Mouse (Mus musculus) lung, embryonic 15.5 days (tissue): ENCODE data around the gene Elmod3. TPM values are rescaled to one million over a fixed set of nuclear protein-coding genes. Genes with fewer than 3 reads are reported as not detected.
"Not testable (repeated sequence)": the region's sequence is repeated elsewhere in the genome, so short reads cannot be mapped to it uniquely, and the experiment has no call there.

Experiments
- ATAC-seq: fragments of 200-750 bp; cut with Nextera tagmentation; 2 replicates; pipeline ENCODE4 v1.8.0; 2017; ENCODE audit warnings: moderate number of reproducible peaks, borderline replicate concordance; ENCODE audit not compliant: low FRiP score, low TSS enrichment; ENCODE audit errors: extremely low read depth
- H3K27ac ChIP-seq: fragments of 300-500 bp; sonication (generic); 2 replicates; pipeline ENCODE4 v1.5.1; 2015; ENCODE audit warnings: moderate library complexity, mild to moderate bottlenecking, inconsistent platforms
- H3K27me3 ChIP-seq: fragments of 300-500 bp; sonication (generic); 2 replicates; pipeline ENCODE4 v1.6.1; 2015; ENCODE audit warnings: inconsistent platforms
- H3K36me3 ChIP-seq: fragments of 300-500 bp; sonication (generic); 2 replicates; pipeline ENCODE4 v1.6.1; 2015; ENCODE audit warnings: inconsistent platforms
- H3K4me1 ChIP-seq: fragments of 300-500 bp; sonication (generic); 2 replicates; pipeline ENCODE4 v1.6.1; 2015; ENCODE audit warnings: inconsistent platforms
- H3K4me2 ChIP-seq: fragments of 300-500 bp; sonication (generic); 2 replicates; pipeline ENCODE4 v1.6.1; 2015; ENCODE audit warnings: inconsistent platforms, mild to moderate bottlenecking, moderate library complexity
- H3K4me3 ChIP-seq: fragments of 300-500 bp; sonication (generic); 2 replicates; pipeline ENCODE4 v1.5.1; 2015; ENCODE audit warnings: mild to moderate bottlenecking, inconsistent platforms
- H3K9ac ChIP-seq: fragments of 300-500 bp; sonication (generic); 2 replicates; pipeline ENCODE4 v1.6.1; 2015; ENCODE audit warnings: inconsistent platforms
- H3K9me3 ChIP-seq: fragments of 300-500 bp; sonication (generic); 2 replicates; pipeline ENCODE4 v1.6.1; 2016; ENCODE audit warnings: inconsistent platforms
- whole genome bisulfite sequencing: fragments of 180-500 bp; shearing (Covaris S2); methylation state at CpG from one replicate; pipeline ENCODE4 v1.1.7; 2015; 5-methylcytosine and 5-hydroxymethylcytosine counted together
- polyA plus RNA-seq: library from polyadenylated mRNA; unstranded; fragments of >200 nt; fragmentation: Nextera tagmentation; extraction: Ambion mirVana; gene quantifications from 2 replicates; pipeline ENCODE4 v1.2.1, GENCODE M21; 2015

Elmod3 gene
- polyA plus RNA-seq, 1 experiment from 2014 or later = 17.7 TPM

- peak; percentile 41; the same call in 1 of the 2 replicates for ATAC-seq
- Histone ChIP-seq H3K9ac (peak within 1 kb of the TSS; percentile 53), H3K4me3 (peak within 1 kb of the TSS; percentile 43), H3K27ac (peak within 1 kb of the TSS; percentile 88), H3K36me3 (no peaks in the 10 kb centered on the region), H3K27me3 (no peaks in the 10 kb centered on the region), H3K4me2 (peak within 1 kb of the TSS; percentile 64), H3K4me1 (peaks cover 22% of the 10 kb centered on the region), H3K9me3 (no peaks in the 10 kb centered on the region)
- 9% methylated on average over 23 of the region's 23 CpGs for WGBS
Observed at GRCm38 (mm10) chr6:72544283-72544987, 53.8 kb downstream of the Elmod3 start, which contains the start of gene Capg. Capg (plus strand) TSS chr6:72544391.

- Histone ChIP-seq H3K27ac (peak overlapping the region; percentile 88), H3K36me3 (no peaks in the 10 kb centered on the region), H3K9me3 (no peaks in the 10 kb centered on the region), H3K9ac (no peak overlapping the region), H3K4me3 (no peak overlapping the region), H3K4me1 (peaks cover 23% of the 10 kb centered on the region), H3K4me2 (no peak overlapping the region), H3K27me3 (no peaks in the 10 kb centered on the region)
- WGBS = 66% methylated on average over 12 of the region's 12 CpGs
- ATAC-seq = no peak
Observed at GRCm38 (mm10) chr6:72543265-72543850, 54.9 kb downstream of the Elmod3 start.

GRCm38 (mm10) chr6:72538562-72539031 is 59.6 kb downstream of the Elmod3 start:
- H3K36me3 ChIP-seq = no peaks in the 10 kb centered on the region
- H3K9ac ChIP-seq = peak overlapping the region; percentile 42; the same call in 1 of the 2 replicates
- no peaks in the 10 kb centered on the region for H3K9me3 ChIP-seq
- peak overlapping the region; percentile 65 for H3K4me2 ChIP-seq
- WGBS = 3% methylated on average over 16 of the region's 16 CpGs
- H3K4me3 ChIP-seq = peak overlapping the region; percentile 47
- H3K27ac ChIP-seq = peak overlapping the region; percentile 5
- ATAC-seq = peak; percentile 94
- no peaks in the 10 kb centered on the region for H3K27me3 ChIP-seq
- peaks cover 19% of the 10 kb centered on the region for H3K4me1 ChIP-seq

- Histone ChIP-seq H3K9ac (peak overlapping the region; percentile 42; the same call in 1 of the 2 replicates), H3K27ac (peak overlapping the region; percentile 5), H3K4me3 (peak overlapping the region; percentile 47), H3K9me3 (no peaks in the 10 kb centered on the region), H3K4me2 (peak overlapping the region; percentile 65), H3K4me1 (peaks cover 16% of the 10 kb centered on the region), H3K36me3 (no peaks in the 10 kb centered on the region), H3K27me3 (no peaks in the 10 kb centered on the region)
- WGBS = 42% methylated on average over 10 of the region's 10 CpGs
- 0 out of 2 replicates have a peak, but pooled peaks have one; percentile 2 for ATAC-seq
Observed at GRCm38 (mm10) chr6:72537998-72538500, 60.2 kb downstream of the Elmod3 start.

GRCm38 (mm10) chr6:72535165-72535564 is 63.0 kb downstream of the Elmod3 start:
- Histone ChIP-seq H3K4me2 (peak overlapping the region; percentile 41), H3K27me3 (no peaks in the 10 kb centered on the region), H3K36me3 (no peaks in the 10 kb centered on the region), H3K4me1 (peaks cover 16% of the 10 kb centered on the region), H3K27ac (no peak overlapping the region), H3K9me3 (no peaks in the 10 kb centered on the region), H3K9ac (no peak overlapping the region), H3K4me3 (no peak overlapping the region)
- no peak for ATAC-seq
- WGBS = 4% methylated on average over 9 of the region's 9 CpGs

- no peak overlapping the region for H3K4me3 ChIP-seq
- no peaks in the 10 kb centered on the region for H3K27me3 ChIP-seq
- H3K9me3 ChIP-seq = no peaks in the 10 kb centered on the region
- no peak; the same call in 1 of the 2 replicates for ATAC-seq
- no peak overlapping the region for H3K9ac ChIP-seq
- no peaks in the 10 kb centered on the region for H3K36me3 ChIP-seq
- H3K27ac ChIP-seq = no peak overlapping the region
- no peak overlapping the region for H3K4me2 ChIP-seq
- H3K4me1 ChIP-seq = peaks cover 16% of the 10 kb centered on the region
- 38% methylated on average over 9 of the region's 9 CpGs for WGBS
Observed at GRCm38 (mm10) chr6:72534035-72534809, 64.0 kb downstream of the Elmod3 start.

GRCm38 (mm10) chr6:72533555-72533954 is 64.7 kb downstream of the Elmod3 start:
- H3K27me3 ChIP-seq, H3K27ac ChIP-seq, H3K9me3 ChIP-seq, ATAC-seq, H3K4me3 ChIP-seq, H3K9ac ChIP-seq, H3K4me2 ChIP-seq, H3K36me3 ChIP-seq: not testable (repeated sequence)
- WGBS = 18% methylated on average over 1 of the region's 1 CpGs
- peaks cover 11% of the 10 kb centered on the region for H3K4me1 ChIP-seq

GRCm38 (mm10) chr6:72532580-72532979 is 65.6 kb downstream of the Elmod3 start:
- H3K9ac ChIP-seq = no peak overlapping the region
- no peak overlapping the region for H3K4me3 ChIP-seq
- H3K27me3 ChIP-seq = no peaks in the 10 kb centered on the region
- H3K4me2 ChIP-seq = no peak overlapping the region
- no peak for ATAC-seq
- H3K9me3 ChIP-seq = no peaks in the 10 kb centered on the region
- WGBS = 81% methylated on average over 4 of the region's 4 CpGs
- H3K36me3 ChIP-seq = no peaks in the 10 kb centered on the region
- H3K27ac ChIP-seq = no peak overlapping the region
- H3K4me1 ChIP-seq = peaks cover 4% of the 10 kb centered on the region; the same call in 1 of the 2 replicates

- Histone ChIP-seq H3K4me2 (no peak overlapping the region), H3K27me3 (no peaks in the 10 kb centered on the region), H3K4me3 (no peak overlapping the region), H3K27ac (no peak overlapping the region), H3K36me3 (no peaks in the 10 kb centered on the region), H3K4me1 (no peaks in the 10 kb centered on the region), H3K9ac (no peak overlapping the region), H3K9me3 (no peaks in the 10 kb centered on the region)
- no peak for ATAC-seq
- WGBS = 78% methylated on average over 10 of the region's 10 CpGs
Observed at GRCm38 (mm10) chr6:72528410-72529151, 69.6 kb downstream of the Elmod3 start.

GRCm38 (mm10) chr6:72527070-72527469 is 71.1 kb downstream of the Elmod3 start:
- H3K4me3 ChIP-seq = no peak overlapping the region
- H3K27me3 ChIP-seq = no peaks in the 10 kb centered on the region
- no peaks in the 10 kb centered on the region for H3K9me3 ChIP-seq
- no peaks in the 10 kb centered on the region for H3K36me3 ChIP-seq
- ATAC-seq = no peak
- WGBS = 74% methylated on average over 4 of the region's 4 CpGs
- H3K9ac ChIP-seq = no peak overlapping the region
- H3K27ac ChIP-seq = no peak overlapping the region
- no peak overlapping the region for H3K4me2 ChIP-seq
- H3K4me1 ChIP-seq = no peaks in the 10 kb centered on the region

GRCm38 (mm10) chr6:72524160-72524559 is 74.1 kb downstream of the Elmod3 start:
- no peak overlapping the region for H3K9ac ChIP-seq
- no peaks in the 10 kb centered on the region for H3K27me3 ChIP-seq
- no peak for ATAC-seq
- no peaks in the 10 kb centered on the region for H3K9me3 ChIP-seq
- no peak overlapping the region for H3K4me2 ChIP-seq
- H3K36me3 ChIP-seq = no peaks in the 10 kb centered on the region
- no peak overlapping the region for H3K27ac ChIP-seq
- peaks cover 11% of the 10 kb centered on the region for H3K4me1 ChIP-seq
- no peak overlapping the region for H3K4me3 ChIP-seq
- WGBS = 70% methylated on average over 2 of the region's 2 CpGs
